Mouse (Mus musculus) heart, postnatal 0 days (tissue): ENCODE results near the gene Evx1.

Experiments
- CTCF ChIP-seq: IDR thresholded peaks from 2 replicates; pipeline ENCODE4 v1.5.1; 2016; ENCODE audit warnings: antibody characterized with exemption, control low read depth, low read depth
- EP300 ChIP-seq: IDR thresholded peaks from 2 replicates; pipeline ENCODE4 v1.6.1; 2016; ENCODE audit warnings: antibody characterized with exemption, low read depth

DNA sequence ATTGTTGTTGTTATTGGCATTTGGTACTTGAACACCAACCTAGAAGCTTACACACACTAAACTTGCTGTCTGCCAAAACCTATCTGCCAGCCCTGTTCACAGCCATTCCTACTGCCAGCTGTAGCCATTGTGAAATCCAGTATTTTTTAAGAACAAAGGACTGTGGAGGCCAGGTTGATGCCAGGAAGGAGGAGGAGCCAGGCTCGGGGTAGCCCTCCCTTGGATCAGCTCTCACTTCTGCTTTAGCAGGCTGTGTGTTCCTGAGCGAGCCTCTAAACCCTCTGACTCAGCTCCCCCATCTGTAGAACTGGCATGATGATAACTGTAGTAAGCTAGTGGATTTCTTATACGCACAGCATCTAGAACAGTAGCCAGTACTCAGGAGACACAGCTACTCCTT, 9.9 kb upstream of the Evx1 start:
- TF ChIP-seq CTCF (no peak), EP300 (no peak)
